Mouse (Mus musculus): ENCODE measurements around the gene Tgfbi.

Gene Tgfbi

GRCm38 (mm10) chr13:56599511-56599910 lies 9.8 kb upstream of the Tgfbi start:
- DNase-seq, result no peak

DNA sequence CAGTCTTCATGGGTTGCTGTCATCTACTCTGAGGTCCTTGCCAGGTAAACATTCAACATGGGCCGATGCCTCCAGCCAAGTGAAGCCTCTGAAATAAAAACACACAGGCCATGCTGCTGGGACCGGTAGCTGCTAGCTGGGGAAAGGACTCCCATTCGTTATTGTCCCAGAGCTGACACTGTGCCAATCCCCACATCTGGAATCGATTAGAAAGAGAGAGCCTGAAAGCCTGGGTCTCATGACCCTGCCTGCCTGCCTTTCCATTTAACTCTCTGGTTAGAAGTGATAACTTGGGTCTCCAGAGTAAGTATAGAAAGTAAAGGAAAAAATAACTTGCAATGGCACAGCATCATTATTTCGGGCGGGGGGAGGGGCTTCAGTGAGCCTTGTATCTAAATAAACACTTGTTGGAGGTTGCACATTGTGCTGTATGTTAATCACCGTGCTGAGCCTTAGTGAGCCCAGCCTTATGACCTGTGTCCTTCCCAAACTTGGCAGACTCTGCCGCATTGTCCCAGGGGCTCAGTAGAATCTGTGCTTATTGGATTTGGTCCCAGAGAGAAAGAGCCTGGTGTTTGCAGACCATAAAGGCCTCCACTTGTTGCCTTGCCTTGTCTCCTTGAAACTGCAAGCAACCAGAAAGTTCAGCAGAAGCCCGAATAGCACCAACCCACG lies 9.0 kb upstream of the Tgfbi start:
- peak in 1 of 2 experiments; percentile 24 for DNase-seq

GRCm38 (mm10) chr13:56601199-56601598 lies 8.1 kb upstream of the Tgfbi start:
- DNase-seq, result no peak

- no peak for DNase-seq
Measured at GRCm38 (mm10) chr13:56605503-56605902, 3.8 kb upstream of the Tgfbi start.

DNA sequence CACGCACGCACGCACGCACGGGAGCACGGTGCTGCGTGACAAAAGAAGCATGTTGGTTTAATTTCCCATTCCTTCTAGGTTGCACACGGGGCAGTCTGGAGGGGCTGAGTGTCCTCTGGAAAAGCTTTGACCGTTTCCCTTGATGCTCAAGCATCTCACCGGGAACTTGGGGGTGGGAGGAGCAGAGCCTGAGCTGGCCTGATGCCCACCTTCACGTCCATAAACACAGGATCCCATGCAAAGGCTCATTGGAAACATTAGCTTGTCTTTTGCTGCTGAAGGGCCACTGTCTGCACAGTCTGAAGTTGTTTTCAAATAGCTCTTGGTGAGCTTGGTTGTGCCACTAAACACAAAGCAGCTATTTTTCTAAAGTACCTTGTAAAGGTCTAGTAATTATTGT lies 2.6 kb upstream of the Tgfbi start:
- no peak for DNase-seq

GRCm38 (mm10) chr13:56607225-56607624 lies 2.1 kb upstream of the Tgfbi start:
- no peak for DNase-seq

GRCm38 (mm10) chr13:56607846-56608245 lies 1.5 kb upstream of the Tgfbi start:
- DNase-seq, result no peak

- DNase-seq, result no peak
Measured at GRCm38 (mm10) chr13:56611129-56611528, 1.8 kb downstream of the Tgfbi start.

DNA sequence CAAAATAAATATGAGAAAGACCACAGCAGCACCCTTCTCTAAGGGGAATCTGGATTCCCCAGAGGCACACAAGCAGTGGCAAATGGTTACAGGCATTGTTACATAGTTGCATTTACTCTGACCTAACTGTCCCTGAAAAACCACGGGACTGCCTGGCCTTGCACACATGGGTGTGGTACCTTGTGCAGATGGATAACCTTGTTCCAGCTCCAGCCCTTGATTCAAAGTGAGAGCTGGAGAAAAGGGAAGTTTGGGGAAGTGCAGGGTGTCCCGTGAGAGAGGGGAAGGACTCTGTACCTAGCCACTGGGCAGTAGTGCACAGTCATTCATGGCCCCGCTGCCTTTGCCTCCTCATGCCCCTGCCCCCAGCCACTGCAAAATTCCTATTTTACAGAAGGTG lies 2.4 kb downstream of the Tgfbi start:
- no peak for DNase-seq

- no peak for DNase-seq
Measured at GRCm38 (mm10) chr13:56612331-56612730, 3.0 kb downstream of the Tgfbi start.

DNA sequence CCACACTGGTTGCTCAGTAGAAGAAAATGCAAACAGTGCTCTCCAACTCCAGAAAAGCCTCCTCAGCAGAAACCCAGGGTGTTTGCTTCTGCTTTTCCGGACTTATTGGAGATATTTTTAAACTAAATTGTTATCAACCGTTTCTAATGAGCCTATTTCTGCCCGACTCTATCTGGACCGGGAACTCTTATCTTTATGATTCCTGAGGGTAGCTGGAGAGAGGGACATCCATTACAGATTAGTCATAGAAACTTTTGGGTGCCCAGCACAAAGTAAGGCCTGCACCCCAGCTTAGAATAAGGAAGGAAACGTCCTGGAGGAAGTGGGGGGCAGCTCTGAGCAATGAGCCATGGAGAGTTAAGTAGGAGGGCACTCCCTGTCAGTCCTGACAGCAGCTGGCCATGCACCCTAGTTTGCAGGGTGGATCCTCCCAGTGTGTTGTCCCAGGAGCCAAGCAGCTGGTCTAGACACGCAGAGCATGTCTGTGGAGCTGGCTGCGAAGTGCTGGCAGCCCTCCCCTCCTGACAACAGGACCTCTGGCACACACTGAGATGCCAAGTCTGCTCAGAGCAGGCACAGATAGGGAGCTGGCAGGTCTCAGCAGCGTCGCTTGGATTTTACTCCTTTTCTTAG lies 4.2 kb downstream of the Tgfbi start:
- no peak for DNase-seq

GRCm38 (mm10) chr13:56614768-56615167 lies 5.4 kb downstream of the Tgfbi start:
- DNase-seq, result no peak

DNA sequence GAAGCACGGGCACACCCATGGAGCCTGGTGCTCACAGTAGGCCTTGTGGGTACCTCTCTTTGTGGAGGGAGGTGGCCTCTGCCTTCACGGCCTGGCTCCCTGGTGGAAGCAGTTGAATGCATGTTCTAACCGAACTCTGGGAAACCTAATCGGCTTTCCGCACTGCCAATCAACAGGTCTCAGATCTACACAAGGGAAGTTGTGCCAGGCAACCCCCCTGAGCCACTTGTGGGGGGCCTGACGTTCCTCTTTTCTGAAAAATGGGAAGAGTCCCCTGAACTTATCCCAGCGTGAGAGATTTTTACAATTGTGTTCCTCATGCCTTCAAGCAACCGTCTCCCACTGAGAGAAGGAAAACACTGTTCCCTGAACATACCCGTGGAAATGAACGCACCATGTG lies 5.9 kb downstream of the Tgfbi start:
- no peak for DNase-seq

DNA sequence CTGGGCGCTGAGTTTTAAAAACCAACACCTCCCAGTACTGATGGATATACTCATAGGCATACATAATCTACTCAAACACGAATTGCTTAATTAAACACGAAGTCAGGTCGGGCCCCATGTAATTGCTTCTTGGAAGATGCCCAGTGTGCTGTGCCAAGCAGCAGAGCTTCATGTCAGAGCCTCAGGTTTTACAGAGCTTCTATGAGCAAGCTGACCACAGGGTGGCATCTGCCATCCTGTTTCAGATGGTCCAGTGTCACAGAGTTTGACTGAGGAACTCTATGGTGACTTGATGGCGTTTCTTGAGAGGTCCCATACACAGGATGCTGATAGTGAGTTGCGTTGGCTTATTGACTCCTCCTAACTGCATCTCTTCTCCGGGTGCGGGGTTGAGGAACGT lies 6.5 kb downstream of the Tgfbi start:
- DNase-seq, result no peak

- no peak for DNase-seq
Measured at GRCm38 (mm10) chr13:56616386-56616785, 7.1 kb downstream of the Tgfbi start.

GRCm38 (mm10) chr13:56617197-56617596 lies 7.9 kb downstream of the Tgfbi start:
- DNase-seq, result no peak

DNA sequence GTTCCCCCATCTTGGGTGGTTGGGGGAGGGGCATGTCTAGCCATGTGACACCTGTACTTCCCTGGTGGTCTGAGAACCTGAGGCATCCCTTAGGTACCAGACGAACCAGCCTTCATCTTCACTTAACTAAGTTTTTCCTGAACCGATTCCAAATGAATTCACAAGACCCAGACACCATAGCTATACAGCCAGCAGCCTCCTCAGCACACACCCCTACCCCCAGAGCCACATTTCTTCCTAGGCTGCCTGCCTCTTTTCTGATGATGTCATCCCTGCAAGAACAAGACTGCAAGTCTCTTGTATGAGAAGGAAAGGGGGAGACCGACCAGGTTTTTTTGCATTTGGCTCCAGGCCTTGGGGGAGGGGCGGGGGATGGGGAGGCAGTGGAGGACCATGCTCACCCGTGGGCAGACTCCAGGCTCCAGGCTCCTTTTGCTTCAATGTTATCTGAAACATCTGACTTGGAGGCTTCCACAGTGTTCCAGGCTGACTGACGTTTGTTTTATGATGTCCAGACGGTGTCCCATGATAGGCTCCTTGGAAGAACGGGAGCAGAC lies 13.0 kb downstream of the Tgfbi start:
- DNase-seq, result no peak

GRCm38 (mm10) chr13:56626524-56626923 lies 17.2 kb downstream of the Tgfbi start:
- DNase-seq, result no peak

- DNase-seq, result no peak
Measured at GRCm38 (mm10) chr13:56630081-56630480, 20.8 kb downstream of the Tgfbi start.

- DNase-seq, result no peak
Measured at GRCm38 (mm10) chr13:56630552-56630951, 21.2 kb downstream of the Tgfbi start.

- DNase-seq, result no peak
Measured at GRCm38 (mm10) chr13:56631332-56631731, 22.0 kb downstream of the Tgfbi start.

GRCm38 (mm10) chr13:56634139-56634615 lies 24.9 kb downstream of the Tgfbi start:
- no peak for DNase-seq

GRCm38 (mm10) chr13:56634920-56635319 lies 25.6 kb downstream of the Tgfbi start:
- peak in 1 of 2 experiments; percentile 40 for DNase-seq

DNA sequence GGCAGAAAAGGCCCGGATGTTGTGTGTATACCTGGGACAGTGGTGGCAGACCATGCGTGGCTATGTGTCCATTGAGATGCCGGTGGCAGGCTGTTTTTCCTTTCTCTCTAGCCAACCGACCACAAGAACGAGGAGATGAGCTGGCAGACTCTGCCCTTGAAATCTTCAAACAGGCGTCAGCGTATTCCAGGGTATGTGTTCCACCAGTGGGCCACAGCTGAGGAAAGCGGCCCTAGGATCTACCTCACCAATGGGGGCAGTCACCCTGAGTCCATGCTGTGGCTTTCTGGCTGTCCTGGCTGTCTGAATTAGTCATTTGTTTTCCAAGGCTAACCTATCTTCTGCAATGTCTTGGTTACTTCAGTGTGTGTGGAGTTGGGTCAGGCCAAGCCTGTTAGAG lies 27.7 kb downstream of the Tgfbi start:
- DNase-seq, result no peak
